1 mouse cellular context compared by ENCODE assay signal in the genomic region with DNA sequence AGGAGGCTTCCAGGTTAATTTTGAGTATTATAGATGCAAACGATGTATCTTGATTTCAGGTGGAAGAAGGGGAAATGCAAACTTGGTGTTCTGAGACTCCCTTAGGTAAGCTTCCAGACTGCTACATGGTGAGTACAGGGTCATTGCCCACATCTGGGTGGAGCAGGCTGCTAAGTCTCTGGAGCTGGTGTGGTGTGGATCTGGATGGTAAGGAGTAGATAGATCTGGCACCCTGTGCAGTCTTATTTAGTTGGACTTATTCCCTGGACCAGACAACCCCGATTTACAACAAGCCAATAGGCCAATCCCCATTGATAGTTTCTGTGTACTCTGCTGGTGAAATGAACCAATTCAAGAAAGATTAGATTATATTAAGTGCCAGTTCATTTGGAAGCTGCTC. TPM values are rescaled to one million over a fixed set of nuclear protein-coding genes. Genes with fewer than 3 reads are reported as not detected.
"Had no signal": no experiment of that assay in that cellular context is flagged by ENCODE, and none has a peak within 500 bp of the region (broad histone marks: within the 10 kb centered on the region; RNA-seq: fewer than 3 reads in every experiment).

No protein-coding gene starts in this region.

RNA-seq across cellular contexts. Expression of gene Zfp991, which starts 33.4 kb away (rescaled TPM):
- polyA plus RNA-seq: small intestine, adult 2 months had no signal
